Mouse (Mus musculus) heart, adult 10 weeks (tissue): ENCODE measurements around the gene 2210418O10Rik. TPM values are rescaled to one million over a fixed set of nuclear protein-coding genes. Genes with fewer than 3 reads are reported as not detected.

Experiments
- polyA plus RNA-seq: library from polyadenylated mRNA; stranded (reverse); fragments of 350-450 nt; fragmentation: Illumina TruSeq; extraction: RNeasy Lipid Tissue Mini Kit (QIAGEN cat#74804); gene quantifications from one replicate; pipeline ENCODE4 v1.2.3, GENCODE M21; 2014; ENCODE audit warnings: low read depth, low replicate concordance

2210418O10Rik gene
- 1.8 TPM for polyA plus RNA-seq

DNA sequence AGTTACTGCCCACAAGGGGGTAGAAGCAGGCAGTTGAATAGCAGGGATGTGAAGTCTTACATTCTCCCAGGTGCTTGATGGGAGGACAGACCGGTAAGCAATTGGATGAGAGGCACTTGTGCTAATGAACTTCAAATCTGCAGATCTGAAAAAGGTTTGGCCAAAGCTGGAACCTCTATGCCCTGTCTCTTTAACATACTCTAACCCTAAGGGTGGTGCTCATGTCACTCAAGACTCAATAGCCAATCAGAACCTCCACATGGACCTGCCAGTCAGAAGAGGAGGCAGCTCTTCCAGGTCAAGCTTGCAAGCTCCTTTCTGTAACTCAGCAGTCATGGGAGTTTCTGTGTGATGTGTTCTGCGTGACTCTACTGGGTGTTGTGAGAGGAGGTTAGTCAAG lies at the start of gene 2210418O10Rik:
2210418O10Rik (plus strand) TSS at position 301 of the 400 bp plus-strand sequence.

Other genes starting within 250 kb of the 2210418O10Rik start
- gene Gm2004, start 76.7 kb upstream of the 2210418O10Rik start, polyA plus RNA-seq = 4.3 TPM
- not detected for gene Gm11009, start 92.9 kb downstream of the 2210418O10Rik start, polyA plus RNA-seq
- 5.7 TPM for gene Gm14435, start 197.0 kb downstream of the 2210418O10Rik start, polyA plus RNA-seq